Mouse (Mus musculus): ENCODE measurements around the gene Cttnbp2. TPM values are rescaled to one million over a fixed set of nuclear protein-coding genes. Genes with fewer than 3 reads are reported as not detected.

Gene Cttnbp2
- polyA plus RNA-seq, 1 experiment from 2014 or later: 50.9 TPM

DNA sequence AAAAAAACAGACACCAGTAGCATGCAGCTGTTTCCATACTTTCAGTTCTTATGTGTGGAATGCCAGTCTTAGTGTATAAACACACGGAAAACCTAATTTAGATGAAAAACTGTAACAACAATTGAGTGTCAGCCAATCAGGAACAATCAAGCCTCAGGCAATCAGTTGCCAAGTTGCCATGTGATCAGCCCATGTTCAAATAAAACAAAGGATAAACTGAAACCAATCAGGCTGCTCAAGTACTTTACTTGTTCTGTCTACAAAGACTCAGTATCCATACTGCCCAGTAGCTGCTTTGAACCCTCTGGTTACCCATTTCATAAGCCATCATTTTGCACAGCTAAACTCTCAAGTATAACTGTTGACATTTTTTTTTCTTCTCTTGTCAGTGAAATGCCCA lies 21.7 kb downstream of the Cttnbp2 start:
- ATAC-seq (ENCODE audit: low FRiP score): no peak
- H3K9ac ChIP-seq: no peak overlapping the region
- H3K27ac ChIP-seq: no peak overlapping the region
- H3K4me3 ChIP-seq: no peak overlapping the region
- 66% methylated on average over 1 of the region's 1 CpGs for WGBS
- H3K4me1 ChIP-seq (replicated peaks): 0 out of 2 replicates have a peak, but pooled peaks cover 8% of the 10 kb centered on the region
- no peaks in the 10 kb centered on the region for H3K27me3 ChIP-seq
- H3K36me3 ChIP-seq: peaks cover 21% of the 10 kb centered on the region
- H3K9me3 ChIP-seq: no peaks in the 10 kb centered on the region
- no peak overlapping the region for H3K4me2 ChIP-seq

DNA sequence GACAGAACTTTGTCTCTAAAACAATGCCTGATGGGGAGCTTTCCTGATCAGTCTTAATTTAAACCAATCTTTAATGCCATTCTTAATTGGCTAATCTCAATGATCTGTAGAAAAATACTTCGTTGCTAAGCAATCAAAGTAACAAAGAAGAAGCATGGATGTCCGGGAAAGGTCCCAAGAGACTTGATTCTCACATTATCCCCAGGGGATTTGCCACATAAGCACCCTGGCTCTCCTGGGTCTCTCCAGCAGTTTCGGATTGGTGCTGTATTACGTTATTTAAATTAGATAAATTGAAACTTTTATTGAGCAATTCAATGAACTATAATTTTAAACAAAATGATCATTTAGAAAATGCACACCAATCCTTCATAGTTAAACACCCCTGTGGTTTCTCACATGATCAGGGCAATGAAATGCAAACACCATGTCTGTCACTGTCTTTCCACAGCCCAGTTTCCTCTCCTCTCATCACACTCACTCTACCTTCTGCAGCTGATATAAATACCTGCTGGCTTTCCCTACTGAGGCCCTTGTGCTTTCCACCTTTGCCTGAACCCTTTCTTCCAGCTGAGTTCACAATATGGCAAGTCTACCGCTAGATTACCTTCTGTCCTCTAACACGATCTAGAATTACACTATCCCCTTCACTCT lies 22.3 kb downstream of the Cttnbp2 start:
- 0 out of 2 replicates have a peak overlapping the region, but pooled peaks have one; percentile 8 for H3K27ac ChIP-seq
- H3K4me3 ChIP-seq: no peak overlapping the region
- H3K36me3 ChIP-seq: peaks cover 19% of the 10 kb centered on the region
- 0 out of 2 replicates have a peak, but pooled peaks have one; percentile 44 for ATAC-seq (ENCODE audit: low FRiP score)
- H3K9ac ChIP-seq: no peak overlapping the region
- H3K4me1 ChIP-seq (replicated peaks): 0 out of 2 replicates have a peak, but pooled peaks cover 8% of the 10 kb centered on the region
- H3K4me2 ChIP-seq: no peak overlapping the region
- H3K27me3 ChIP-seq: no peaks in the 10 kb centered on the region
- no peaks in the 10 kb centered on the region for H3K9me3 ChIP-seq
- WGBS: 54% methylated on average over 6 of the region's 6 CpGs

DNA sequence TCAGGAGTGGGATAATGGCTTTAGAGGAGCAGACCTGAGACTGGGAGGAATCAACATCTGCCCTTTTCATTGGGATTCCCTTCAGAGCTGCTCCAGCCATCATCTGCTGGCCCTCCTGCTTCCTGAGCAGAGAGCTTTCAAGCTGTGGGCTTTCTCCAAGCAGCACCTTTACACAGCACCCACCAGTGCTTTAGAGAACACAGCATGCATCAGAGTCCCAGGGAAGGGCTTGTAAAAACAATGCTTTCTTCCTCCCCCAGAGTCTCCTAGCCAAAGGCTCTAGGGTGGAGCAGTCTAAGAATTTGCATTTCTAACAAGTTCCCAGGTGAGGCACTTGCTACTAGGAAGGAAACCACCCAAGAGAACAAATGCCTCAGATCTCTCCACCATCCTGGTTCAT lies 29.6 kb downstream of the Cttnbp2 start:
- H3K36me3 ChIP-seq: peaks cover 17% of the 10 kb centered on the region; the same call in 1 of the 2 replicates
- H3K9me3 ChIP-seq: no peaks in the 10 kb centered on the region
- no peaks in the 10 kb centered on the region for H3K4me1 ChIP-seq (replicated peaks)
- H3K4me3 ChIP-seq: no peak overlapping the region
- H3K27ac ChIP-seq: no peak overlapping the region
- no peak for ATAC-seq (ENCODE audit: low FRiP score)
- H3K9ac ChIP-seq: no peak overlapping the region
- H3K27me3 ChIP-seq: no peaks in the 10 kb centered on the region
- H3K4me2 ChIP-seq: no peak overlapping the region

DNA sequence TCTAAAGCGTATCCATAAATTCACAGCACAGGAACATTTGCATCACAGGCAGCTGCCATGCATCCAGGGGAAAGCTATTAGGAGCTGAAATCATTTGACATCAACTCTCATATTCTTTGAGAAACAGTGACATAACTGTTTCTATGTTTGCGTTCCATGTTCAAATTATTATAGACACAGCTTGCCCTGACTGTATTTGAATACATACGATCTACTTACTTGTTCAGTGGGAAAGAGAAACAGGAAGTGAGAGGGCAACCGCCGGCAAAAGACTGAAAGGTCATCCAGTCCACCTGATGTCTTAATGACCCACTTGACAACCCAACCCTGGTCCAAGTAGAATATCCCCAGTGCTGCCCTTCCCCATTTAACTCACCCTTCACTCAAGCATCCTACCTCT lies 30.6 kb downstream of the Cttnbp2 start:
- Histone ChIP-seq H3K36me3 (peaks cover 13% of the 10 kb centered on the region; the same call in 1 of the 2 replicates), H3K4me2 (no peak overlapping the region), H3K27me3 (no peaks in the 10 kb centered on the region), H3K4me1 (replicated peaks) (no peaks in the 10 kb centered on the region), H3K9me3 (no peaks in the 10 kb centered on the region), H3K27ac (no peak overlapping the region), H3K9ac (no peak overlapping the region), H3K4me3 (no peak overlapping the region)
- no peak for ATAC-seq (ENCODE audit: low FRiP score)
- 92% methylated on average over 5 of the region's 5 CpGs for WGBS

DNA sequence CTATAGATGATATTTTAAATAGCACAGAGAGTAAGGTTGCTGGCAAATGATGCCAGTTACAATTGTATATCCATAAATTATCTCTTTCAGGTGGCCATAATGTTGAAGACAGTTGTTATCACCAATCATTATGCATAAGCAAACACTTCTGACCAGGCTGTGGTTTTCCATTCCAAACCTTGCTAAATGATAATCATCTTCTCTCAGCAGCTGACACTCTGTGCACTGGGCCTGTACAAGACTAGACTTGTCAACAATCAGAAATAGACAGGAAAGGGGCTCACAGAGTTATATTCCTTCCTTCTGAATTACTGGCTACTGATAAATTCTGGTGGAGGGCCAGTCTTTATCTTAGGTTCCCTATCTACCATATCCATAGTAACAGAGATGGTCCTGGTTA lies 32.1 kb downstream of the Cttnbp2 start:
- no peak overlapping the region for H3K9ac ChIP-seq
- no peak overlapping the region for H3K27ac ChIP-seq
- H3K36me3 ChIP-seq: peaks cover 13% of the 10 kb centered on the region; the same call in 1 of the 2 replicates
- no peaks in the 10 kb centered on the region for H3K27me3 ChIP-seq
- no peaks in the 10 kb centered on the region for H3K4me1 ChIP-seq (replicated peaks)
- H3K9me3 ChIP-seq: no peaks in the 10 kb centered on the region
- no peak for ATAC-seq (ENCODE audit: low FRiP score)
- no peak overlapping the region for H3K4me2 ChIP-seq
- no peak overlapping the region for H3K4me3 ChIP-seq

DNA sequence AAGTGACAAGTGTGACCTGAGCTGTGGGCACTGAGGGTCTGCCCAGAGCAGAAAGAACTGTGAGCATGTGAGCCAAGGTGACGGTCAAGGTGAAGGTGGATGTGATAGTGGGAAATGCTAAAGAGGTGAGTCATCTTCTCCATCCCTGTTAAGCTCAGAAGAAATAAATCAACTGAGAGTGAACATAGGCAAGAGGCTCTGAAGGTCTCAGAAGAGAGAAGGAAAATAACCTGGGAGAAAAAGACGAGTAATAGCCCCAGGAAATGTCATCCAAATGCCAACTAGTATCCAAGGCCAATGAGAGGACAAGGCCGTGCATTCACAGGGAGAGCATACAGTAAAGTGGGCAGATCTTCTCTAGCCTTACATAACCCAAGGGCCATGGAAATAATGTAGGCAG lies 32.9 kb downstream of the Cttnbp2 start:
- H3K9me3 ChIP-seq: no peaks in the 10 kb centered on the region
- H3K27ac ChIP-seq: no peak overlapping the region
- H3K9ac ChIP-seq: no peak overlapping the region
- H3K27me3 ChIP-seq: no peaks in the 10 kb centered on the region
- H3K4me2 ChIP-seq: no peak overlapping the region
- WGBS: 89% methylated on average over 3 of the region's 3 CpGs
- no peak overlapping the region for H3K4me3 ChIP-seq
- no peak for ATAC-seq (ENCODE audit: low FRiP score)
- H3K36me3 ChIP-seq: peaks cover 13% of the 10 kb centered on the region; the same call in 1 of the 2 replicates
- no peaks in the 10 kb centered on the region for H3K4me1 ChIP-seq (replicated peaks)

DNA sequence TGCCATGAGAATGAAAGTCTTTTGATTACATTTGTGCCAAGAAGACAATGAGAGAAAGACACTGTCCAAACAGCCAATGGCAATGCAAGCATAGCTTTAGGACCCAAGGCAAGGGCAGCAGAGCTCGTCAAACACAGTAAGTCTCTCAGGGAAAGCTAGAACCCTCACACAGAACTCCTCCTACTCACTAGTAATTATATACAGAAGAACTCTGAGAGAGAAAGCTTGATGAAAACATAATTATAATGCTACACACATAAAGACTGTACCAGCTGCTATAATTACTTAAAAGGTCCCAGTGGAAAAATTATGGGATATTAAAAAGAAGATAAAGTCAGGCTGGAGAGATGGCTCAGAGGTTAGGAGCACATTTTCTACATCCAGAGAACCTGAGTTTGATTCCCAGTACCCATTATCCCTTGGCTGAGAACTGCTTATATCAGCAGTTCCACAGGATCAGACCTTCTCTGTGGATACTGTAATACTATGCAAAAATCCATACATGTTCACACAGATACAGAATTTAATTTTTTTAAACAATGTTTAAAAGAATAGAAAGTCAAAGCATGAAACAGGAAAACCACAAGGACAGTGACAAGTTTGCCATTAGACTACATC lies 37.2 kb downstream of the Cttnbp2 start:
- ATAC-seq (ENCODE audit: low FRiP score): no peak
- WGBS: 19% methylated on average over 1 of the region's 1 CpGs
- Histone ChIP-seq H3K27ac (no peak overlapping the region), H3K27me3 (no peaks in the 10 kb centered on the region), H3K9me3 (no peaks in the 10 kb centered on the region), H3K9ac (no peak overlapping the region), H3K4me2 (no peak overlapping the region), H3K4me3 (no peak overlapping the region), H3K4me1 (replicated peaks) (no peaks in the 10 kb centered on the region; the same call in 1 of the 2 replicates), H3K36me3 (peaks cover 10% of the 10 kb centered on the region; the same call in 1 of the 2 replicates)

DNA sequence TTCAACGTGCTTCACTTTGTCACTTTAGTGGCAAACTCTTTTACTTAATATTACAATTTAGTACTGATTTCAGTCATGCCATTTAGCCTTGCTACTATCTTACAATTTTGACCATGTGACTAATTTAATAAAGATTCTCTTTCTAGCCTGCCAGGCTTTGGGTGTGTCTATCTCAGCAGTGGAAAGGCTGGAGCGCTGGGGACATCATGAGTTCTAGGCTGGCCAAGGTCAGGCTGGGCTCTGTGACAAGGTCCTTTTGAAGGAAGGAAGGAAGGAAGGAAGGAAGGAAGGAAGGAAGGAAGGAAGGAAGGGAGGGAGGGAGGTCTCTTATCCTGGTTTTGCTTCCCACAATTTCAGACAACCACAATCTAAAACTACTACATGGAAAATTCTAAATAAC lies 39.7 kb downstream of the Cttnbp2 start:
- H3K4me2 ChIP-seq: no peak overlapping the region
- H3K4me3 ChIP-seq: no peak overlapping the region
- H3K27me3 ChIP-seq: no peaks in the 10 kb centered on the region
- WGBS: 84% methylated on average over 2 of the region's 2 CpGs
- no peaks in the 10 kb centered on the region for H3K36me3 ChIP-seq
- H3K9ac ChIP-seq: no peak overlapping the region
- H3K27ac ChIP-seq: no peak overlapping the region
- no peak for ATAC-seq (ENCODE audit: low FRiP score)
- H3K9me3 ChIP-seq: no peaks in the 10 kb centered on the region
- H3K4me1 ChIP-seq (replicated peaks): no peaks in the 10 kb centered on the region; the same call in 1 of the 2 replicates

DNA sequence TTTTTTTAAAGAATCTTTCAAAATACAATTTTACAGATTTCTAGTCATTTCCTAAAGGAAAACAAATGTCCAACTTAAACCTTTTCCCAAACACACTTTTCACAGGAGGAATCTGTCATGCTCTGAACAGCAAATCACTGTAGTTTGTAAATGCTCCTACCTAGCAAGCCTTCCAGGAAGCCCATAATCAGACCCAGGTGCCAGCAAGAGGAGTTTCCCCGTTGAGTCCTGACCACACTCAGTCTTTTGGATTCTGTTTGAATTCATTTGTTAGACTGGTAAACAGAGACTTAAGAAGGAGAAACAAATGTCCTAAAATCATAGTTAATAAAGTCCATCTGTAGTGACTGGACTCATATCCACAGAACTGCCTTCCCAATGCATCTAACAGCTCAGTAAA lies 40.1 kb downstream of the Cttnbp2 start:
- H3K9ac ChIP-seq: no peak overlapping the region
- WGBS: 90% methylated on average over 1 of the region's 1 CpGs
- H3K36me3 ChIP-seq: no peaks in the 10 kb centered on the region
- H3K27ac ChIP-seq: no peak overlapping the region
- no peaks in the 10 kb centered on the region for H3K9me3 ChIP-seq
- H3K4me2 ChIP-seq: no peak overlapping the region
- ATAC-seq (ENCODE audit: low FRiP score): no peak
- no peak overlapping the region for H3K4me3 ChIP-seq
- no peaks in the 10 kb centered on the region for H3K27me3 ChIP-seq
- peaks cover 1% of the 10 kb centered on the region; the same call in 1 of the 2 replicates for H3K4me1 ChIP-seq (replicated peaks)

DNA sequence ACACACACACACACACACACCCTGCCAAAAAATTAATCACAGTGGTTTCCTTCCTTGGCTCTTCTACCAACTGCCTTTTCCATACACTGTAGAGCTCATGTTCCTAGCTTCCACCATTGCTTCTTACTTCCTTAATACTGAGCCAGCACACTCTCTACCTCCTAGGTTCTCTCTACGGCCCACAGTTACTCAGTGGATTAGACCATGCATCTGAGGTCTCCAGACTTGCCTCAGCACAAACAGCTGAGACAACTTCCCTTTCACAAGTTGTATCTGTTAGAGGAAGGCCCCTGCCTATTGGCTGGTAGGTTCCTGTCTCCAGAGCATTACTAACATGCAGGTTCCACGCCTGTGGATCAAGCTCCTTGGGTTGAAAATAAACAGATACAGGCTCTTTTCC lies 45.4 kb downstream of the Cttnbp2 start:
- WGBS: 86% methylated on average over 2 of the region's 2 CpGs
- H3K27me3 ChIP-seq: no peaks in the 10 kb centered on the region
- H3K27ac ChIP-seq: no peak overlapping the region
- no peak overlapping the region for H3K4me2 ChIP-seq
- H3K9me3 ChIP-seq: no peaks in the 10 kb centered on the region
- ATAC-seq (ENCODE audit: low FRiP score): no peak
- no peak overlapping the region for H3K4me3 ChIP-seq
- H3K4me1 ChIP-seq (replicated peaks): peaks cover 28% of the 10 kb centered on the region
- H3K9ac ChIP-seq: no peak overlapping the region
- H3K36me3 ChIP-seq: no peaks in the 10 kb centered on the region

DNA sequence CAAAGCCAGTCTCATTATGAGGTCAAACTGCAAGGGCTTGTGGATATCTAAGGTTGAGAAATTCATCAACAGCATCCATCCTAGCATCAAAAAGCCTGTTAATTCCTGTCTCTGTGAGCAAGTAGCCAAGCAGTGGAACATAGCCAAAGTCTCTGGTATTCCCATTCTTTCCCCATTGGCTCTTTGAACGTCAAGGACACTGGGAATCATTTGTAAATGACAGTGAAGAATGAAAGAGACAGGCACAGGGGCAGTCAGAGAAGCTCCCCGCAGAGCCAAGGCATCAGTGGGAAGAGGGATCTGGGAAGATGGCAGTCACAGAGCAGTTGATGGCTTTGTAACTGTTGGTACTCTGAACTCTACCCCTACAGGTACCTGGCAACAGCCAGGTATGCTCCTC lies 46.9 kb downstream of the Cttnbp2 start:
- Histone ChIP-seq H3K9me3 (no peaks in the 10 kb centered on the region), H3K4me1 (replicated peaks) (peaks cover 28% of the 10 kb centered on the region), H3K36me3 (no peaks in the 10 kb centered on the region), H3K4me3 (no peak overlapping the region), H3K27me3 (no peaks in the 10 kb centered on the region), H3K4me2 (no peak overlapping the region), H3K9ac (no peak overlapping the region), H3K27ac (no peak overlapping the region)
- 0 out of 2 replicates have a peak, but pooled peaks have one; percentile 22 for ATAC-seq (ENCODE audit: low FRiP score)
- WGBS: 37% methylated on average over 2 of the region's 2 CpGs

DNA sequence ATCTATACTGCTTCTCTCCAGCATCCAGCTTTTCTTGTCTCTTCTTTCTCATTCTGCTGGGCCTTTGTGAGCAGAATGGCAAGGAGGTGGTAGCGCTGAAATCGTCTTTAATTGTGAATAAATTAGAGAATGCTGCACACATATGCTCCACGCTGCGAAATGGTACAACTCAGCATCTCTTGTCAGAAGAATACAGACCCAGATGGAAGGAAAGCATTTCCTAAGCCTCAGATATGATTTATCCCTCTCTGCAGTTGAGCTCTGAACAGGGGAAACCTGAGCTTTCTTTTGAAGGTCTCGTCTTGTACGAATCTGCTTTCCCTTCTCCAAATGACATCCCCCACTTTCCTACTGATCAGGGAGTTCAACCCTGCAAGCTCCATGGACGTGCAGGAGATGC lies 48.4 kb downstream of the Cttnbp2 start:
- ATAC-seq (ENCODE audit: low FRiP score): no peak
- Histone ChIP-seq H3K9ac (no peak overlapping the region), H3K36me3 (no peaks in the 10 kb centered on the region), H3K4me2 (no peak overlapping the region), H3K4me1 (replicated peaks) (peaks cover 28% of the 10 kb centered on the region), H3K27me3 (no peaks in the 10 kb centered on the region), H3K27ac (peak overlapping the region; percentile 44; the same call in 1 of the 2 replicates), H3K9me3 (0 out of 2 replicates have a peak, but pooled peaks cover 5% of the 10 kb centered on the region), H3K4me3 (no peak overlapping the region)
- WGBS: 71% methylated on average over 7 of the region's 7 CpGs

DNA sequence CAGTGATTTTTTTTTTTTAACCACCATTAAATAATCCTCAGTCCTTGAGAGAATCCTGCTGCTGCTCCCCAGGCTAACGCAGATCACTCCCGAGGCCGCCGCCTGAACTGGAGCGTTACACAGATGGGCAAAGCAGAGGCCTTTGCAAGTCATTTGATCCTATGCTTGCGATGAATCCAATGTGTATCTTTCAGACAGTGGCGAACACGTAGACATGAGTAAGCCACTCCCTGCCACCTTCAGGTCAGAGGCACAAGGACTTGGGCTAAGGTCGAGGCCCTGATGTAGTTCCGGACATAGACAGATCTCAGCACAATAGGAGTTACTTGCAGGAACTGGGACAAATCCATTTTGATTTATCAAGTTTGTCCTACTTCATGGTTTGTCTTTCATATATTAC lies 49.0 kb downstream of the Cttnbp2 start:
- Histone ChIP-seq H3K4me1 (replicated peaks) (peaks cover 28% of the 10 kb centered on the region), H3K9ac (no peak overlapping the region), H3K9me3 (0 out of 2 replicates have a peak, but pooled peaks cover 5% of the 10 kb centered on the region), H3K27me3 (no peaks in the 10 kb centered on the region), H3K36me3 (no peaks in the 10 kb centered on the region), H3K27ac (peak overlapping the region; percentile 19; the same call in 1 of the 2 replicates), H3K4me2 (no peak overlapping the region), H3K4me3 (no peak overlapping the region)
- ATAC-seq (ENCODE audit: low FRiP score): no peak
- 85% methylated on average over 10 of the region's 10 CpGs for WGBS
